Mouse (Mus musculus): ENCODE measurements around the gene Bptf. TPM values are rescaled to one million over a fixed set of nuclear protein-coding genes. Genes with fewer than 3 reads are reported as not detected.
"Not testable (repeated sequence)": the region's sequence is repeated elsewhere in the genome, so short reads cannot be mapped to it uniquely, and the experiment has no call there.

Gene Bptf
- 10 to 100 TPM; 66.8 to 68.4 TPM for total RNA-seq (2021)
- long read RNA-seq, partial matches to known transcripts = 4 of 10 reads
- long read RNA-seq, other reads (novel, unspliced or antisense) = 6 of 10 reads

- DNase-seq (ENCODE audit: low spot score in 2 of 2) = peak; percentile 86 to 94
These were observed at the start of gene Bptf for GRCm38 (mm10) chr11:107131749-107132421. Gene Bptf (minus strand): TSS chr11:107132127.

DNA sequence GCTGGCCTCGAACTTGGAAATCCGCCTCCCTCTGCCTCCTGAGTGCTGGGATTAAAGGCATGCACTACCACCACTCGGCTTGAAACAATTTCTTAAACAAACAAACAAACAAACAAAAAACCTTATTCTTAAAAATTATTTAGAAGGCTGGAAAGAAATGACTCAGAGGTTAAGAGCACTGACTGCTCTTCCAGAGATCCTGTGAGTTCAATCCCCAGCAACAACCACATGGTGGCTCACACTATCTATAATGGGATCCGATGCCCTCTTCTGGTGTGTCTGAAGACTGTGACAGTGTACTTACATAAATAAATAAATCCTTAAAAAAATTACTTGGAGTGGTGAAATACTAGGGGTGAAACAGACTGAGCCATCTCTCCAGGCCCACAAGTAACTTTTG lies 29.3 kb upstream of the Bptf start:
- no peak for DNase-seq (ENCODE audit: low spot score in 2 of 2)

DNA sequence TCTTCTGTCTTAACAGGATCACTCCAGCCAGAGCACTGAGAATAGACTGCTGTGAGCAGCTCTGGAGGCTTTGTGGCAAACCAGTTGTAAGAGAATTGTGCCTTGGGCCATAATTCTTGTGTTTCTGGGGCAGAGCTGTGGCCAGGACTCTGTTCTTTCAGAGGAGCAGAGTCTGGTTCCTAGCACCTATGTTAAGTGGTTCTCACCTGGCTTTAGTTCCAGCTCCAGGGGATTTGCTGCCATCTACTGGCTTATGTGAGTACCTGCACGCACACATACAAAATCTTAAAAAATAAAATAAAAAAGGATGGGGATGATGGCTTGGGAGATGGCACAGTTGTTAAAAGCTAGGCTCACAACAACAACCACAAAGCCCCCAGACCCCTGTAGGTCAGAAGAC lies 27.1 kb upstream of the Bptf start:
- DNase-seq (ENCODE audit: low spot score in 2 of 2) = no peak

DNA sequence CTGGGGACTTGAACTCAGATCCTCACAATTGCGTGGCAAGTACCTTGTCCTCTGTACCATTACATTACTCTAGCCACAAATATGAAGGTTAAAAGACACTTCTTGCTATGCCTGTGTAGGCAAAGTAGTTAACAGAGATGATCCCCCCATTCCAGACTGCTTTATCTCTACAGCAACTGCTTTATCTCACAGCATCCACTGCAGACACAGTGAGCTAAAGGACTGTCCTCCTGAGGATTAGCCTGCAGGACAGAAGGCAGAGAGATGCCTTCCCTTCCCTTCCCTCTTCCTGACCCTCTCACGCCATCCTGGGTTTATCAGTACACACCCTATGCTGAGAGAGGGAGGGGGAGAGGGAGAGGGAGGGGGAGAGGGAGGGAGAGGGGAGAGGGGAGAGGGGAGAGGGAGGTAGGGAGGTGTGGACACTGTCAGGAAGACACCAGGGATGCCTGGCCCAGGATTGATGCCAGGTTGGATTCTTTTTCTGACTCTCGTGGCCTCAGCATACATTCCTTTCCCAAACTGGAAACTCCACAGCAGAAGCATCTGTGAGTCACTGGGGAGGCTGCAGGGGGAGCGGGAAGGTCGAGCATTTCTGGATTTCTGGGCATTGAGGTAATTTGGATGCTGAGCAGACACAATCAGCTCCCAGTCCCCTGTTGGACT lies 25.2 kb upstream of the Bptf start:
- DNase-seq (ENCODE audit: low spot score in 2 of 2) = no peak

- DNase-seq (ENCODE audit: low spot score in 2 of 2) = no peak
These were observed 23.4 kb upstream of the Bptf start for GRCm38 (mm10) chr11:107155292-107155691.

GRCm38 (mm10) chr11:107154431-107154830 lies 22.5 kb upstream of the Bptf start:
- no peak for DNase-seq (ENCODE audit: low spot score in 2 of 2)

GRCm38 (mm10) chr11:107153645-107154044 lies 21.7 kb upstream of the Bptf start:
- no peak for DNase-seq (ENCODE audit: low spot score in 2 of 2)

- peak; percentile 15 to 33 for DNase-seq (ENCODE audit: low spot score in 2 of 2)
These were observed 19.9 kb upstream of the Bptf start for GRCm38 (mm10) chr11:107151809-107152208.

DNA sequence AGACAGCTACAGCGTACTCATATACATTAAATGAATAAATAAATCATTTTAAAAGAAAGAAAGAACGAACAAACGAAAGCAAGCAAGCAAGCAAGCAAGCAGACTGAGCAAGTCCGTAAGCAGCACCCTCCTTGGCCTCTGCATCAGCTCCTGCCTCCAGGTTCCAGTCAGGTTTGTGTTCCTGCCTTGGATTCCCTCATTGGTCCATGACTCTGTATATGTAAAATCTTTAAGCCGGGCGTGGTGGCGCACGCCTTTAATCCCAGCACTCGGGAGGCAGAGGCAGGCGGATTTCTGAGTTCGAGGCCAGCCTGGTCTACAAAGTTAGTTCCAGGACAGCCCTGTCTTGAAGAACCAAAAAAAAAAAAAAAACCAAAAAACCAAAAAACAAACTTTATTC lies 12.0 kb upstream of the Bptf start:
- not testable (repeated sequence) for DNase-seq (ENCODE audit: low spot score in 2 of 2)

DNA sequence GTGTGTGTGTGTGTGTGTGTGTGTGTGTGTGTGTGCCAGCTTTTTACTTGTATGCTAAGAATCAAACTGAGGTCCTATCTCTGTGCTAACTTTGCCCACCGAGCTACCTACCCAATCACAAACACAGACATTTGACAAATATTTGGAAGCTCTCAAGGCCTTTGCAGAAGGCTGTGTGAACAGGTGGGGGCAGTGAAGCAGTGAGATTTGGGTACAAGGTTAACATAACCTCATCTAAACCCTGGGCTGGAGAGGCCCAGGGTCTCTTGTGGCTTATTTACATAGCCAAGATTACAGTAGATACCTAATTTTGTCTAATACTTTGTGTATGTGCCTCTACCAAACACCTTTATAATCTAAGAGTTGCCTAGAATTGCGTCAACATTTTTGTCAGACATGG lies 10.5 kb upstream of the Bptf start:
- DNase-seq (ENCODE audit: low spot score in 2 of 2) = no peak

DNA sequence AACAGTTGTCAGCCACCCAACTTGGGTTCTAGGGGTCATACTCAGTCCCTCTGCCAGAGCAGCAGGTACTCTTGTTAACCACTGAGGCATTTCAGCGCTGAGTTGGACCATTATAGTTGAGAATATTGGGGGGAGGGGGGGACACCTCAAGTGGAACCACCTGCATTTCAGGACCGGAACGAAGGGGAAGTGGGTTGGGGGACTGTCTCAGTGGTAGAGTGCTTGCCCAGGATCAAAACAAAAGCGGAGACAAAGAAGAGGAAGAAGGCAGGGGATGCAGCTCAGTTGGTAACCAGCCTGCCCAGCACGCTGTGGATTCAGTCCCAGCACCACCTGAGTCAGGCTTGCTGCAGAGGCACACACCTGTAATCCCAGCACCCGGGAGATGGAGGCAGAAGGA lies 8.8 kb upstream of the Bptf start:
- no peak for DNase-seq (ENCODE audit: low spot score in 2 of 2)

DNA sequence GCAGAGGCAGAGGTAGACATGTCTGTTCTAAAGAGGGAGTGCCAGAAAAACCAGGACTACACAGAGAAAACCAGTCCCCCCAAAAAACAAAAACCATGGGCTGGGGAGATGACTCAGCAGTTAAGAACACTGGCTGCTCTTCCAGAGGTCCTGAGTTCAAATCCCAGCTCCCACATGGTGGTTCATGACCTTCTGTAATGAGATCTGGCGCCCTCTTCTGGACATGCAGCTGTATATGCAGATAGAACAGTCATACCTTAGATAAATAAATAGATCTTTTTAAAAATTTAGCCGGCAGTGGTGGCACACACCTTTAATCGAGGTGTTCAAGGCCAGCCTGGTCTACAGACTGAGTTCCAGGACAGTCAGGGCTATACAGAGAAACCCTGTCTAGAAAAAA lies 6.7 kb upstream of the Bptf start:
- peak in 1 of 2 experiments; percentile 31 for DNase-seq (ENCODE audit: low spot score in 2 of 2)

DNA sequence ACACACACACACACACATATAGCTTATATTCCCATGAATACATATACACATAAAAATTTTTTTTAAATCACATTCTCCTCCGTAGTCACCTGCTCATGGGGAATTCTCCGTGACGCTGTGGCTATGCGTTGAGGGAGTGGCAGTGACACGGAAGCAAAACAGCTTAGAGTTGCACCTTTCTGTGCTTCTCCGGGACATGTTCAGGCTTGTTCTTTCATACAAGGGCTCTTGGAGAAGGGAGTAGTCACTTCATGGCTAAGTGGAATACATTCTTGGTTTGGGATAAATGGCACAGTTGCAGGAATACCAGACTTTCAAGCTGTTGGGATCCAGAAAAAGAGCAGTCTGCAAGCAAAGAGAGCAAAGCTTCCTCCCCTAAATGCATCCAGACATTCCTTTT lies 5.7 kb upstream of the Bptf start:
- no peak for DNase-seq (ENCODE audit: low spot score in 2 of 2)

DNA sequence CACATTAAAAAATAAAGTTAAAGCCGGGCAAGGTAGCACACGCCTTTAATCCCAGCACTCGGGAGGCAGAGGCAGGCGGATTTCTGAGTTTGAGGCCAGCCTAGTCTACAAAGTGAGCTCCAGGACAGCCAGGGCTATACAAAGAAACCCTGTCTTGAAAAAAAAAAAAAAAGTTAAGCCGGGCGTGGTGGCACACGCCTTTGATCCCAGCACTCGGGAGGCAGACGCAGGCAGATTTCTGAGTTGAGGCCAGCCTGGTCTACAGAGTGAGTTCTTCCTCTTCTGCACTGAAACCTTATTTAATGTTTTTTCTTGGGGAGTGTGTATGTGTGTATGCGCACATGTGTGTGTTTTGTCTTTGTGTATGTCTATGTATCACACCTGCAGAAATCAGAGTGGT lies 4.5 kb upstream of the Bptf start:
- DNase-seq (ENCODE audit: low spot score in 2 of 2) = not testable (repeated sequence)

DNA sequence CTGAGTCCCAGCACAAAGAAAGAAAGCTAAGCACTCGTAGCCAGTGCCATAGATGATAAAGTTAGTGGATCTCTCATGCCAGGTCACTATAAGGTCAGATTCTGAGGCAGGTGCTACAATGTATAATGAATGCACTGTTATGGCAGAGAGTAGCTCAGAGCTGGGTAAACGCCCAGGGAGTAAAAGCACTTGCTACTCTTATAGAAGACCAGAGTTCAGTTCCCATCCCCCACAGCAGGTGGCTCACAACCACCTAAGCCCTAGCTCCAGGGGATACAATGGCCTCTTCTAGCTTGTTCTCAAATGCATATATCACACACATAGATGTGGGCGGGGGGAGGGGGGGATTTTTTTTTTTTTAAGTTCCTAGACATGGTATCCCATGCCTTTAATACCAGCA lies 3.8 kb upstream of the Bptf start:
- no peak for DNase-seq (ENCODE audit: low spot score in 2 of 2)

- no peak for DNase-seq (ENCODE audit: low spot score in 2 of 2)
These were observed 499 bp upstream of the Bptf start for GRCm38 (mm10) chr11:107132426-107132825.

- peak; percentile 50 to 61 for DNase-seq (ENCODE audit: low spot score in 2 of 2)
These were observed 813 bp downstream of the Bptf start for GRCm38 (mm10) chr11:107130879-107131748.

DNA sequence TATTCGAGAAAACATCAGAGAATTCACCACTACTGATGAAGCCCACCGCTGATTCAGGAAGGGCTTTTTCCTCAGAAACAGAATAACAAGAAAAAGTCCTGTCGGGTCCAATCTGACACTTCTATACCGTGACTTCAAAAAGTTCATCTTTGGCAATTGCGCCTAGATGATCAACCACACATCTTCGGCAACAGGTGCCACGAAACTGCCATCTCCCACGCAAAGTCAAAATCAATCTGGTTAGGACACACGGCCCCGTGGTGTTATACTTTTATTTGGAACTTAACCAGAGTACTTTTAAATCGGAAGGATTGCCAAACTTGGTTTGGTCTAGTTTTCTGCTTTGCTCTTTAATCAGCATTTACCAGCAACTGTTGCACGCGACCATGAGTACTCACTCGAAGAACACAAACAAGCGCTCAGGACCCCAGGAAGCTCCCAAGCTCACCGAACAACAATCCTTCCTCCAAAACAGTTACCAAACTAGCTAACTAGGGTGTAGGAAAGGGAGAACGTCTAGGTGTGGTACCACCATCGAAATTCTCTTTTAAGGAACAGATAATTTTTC lies 1.6 kb downstream of the Bptf start:
- DNase-seq (ENCODE audit: low spot score in 2 of 2) = no peak

DNA sequence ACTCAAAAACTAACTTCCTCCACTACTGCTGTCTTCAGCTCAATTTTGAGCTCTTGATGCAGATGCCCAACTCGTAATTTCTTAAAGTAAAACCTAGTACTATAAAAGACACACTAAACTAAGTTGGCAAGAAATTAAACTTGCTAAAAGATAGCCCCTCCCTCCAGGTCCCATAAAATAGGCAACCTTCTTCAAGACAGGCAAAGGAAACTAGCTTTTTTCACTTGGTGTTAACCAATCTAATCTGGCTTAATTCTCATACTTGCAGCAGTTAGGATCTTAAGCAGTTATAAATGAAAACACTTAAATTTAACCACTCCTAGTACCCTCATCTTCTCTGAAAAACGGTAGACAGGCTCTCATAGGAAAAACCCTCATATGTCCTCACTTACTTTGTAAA lies 2.3 kb downstream of the Bptf start:
- DNase-seq (ENCODE audit: low spot score in 2 of 2) = no peak

DNA sequence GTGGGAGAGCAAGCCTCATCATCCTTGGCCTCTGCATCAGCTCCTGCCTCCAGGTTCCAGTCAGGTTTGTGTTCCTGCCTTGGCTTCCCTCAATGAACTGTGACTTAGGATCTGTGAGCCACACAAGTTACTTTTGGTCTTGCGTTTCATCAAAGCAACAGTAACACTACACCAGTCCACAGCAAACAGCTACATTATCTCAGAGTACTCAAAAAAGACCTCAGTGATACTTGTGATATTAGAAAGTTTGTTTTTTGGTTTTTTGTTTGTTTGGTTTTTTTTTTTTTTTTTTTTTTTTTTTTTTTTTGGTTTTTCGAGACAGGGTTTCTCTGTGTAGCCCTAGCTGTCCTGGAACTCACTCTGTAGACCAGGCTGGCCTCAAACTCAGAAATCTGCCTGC lies 5.2 kb downstream of the Bptf start:
- DNase-seq (ENCODE audit: low spot score in 2 of 2) = not testable (repeated sequence)

- DNase-seq (ENCODE audit: low spot score in 2 of 2) = no peak
These were observed 6.9 kb downstream of the Bptf start for GRCm38 (mm10) chr11:107125011-107125410.

DNA sequence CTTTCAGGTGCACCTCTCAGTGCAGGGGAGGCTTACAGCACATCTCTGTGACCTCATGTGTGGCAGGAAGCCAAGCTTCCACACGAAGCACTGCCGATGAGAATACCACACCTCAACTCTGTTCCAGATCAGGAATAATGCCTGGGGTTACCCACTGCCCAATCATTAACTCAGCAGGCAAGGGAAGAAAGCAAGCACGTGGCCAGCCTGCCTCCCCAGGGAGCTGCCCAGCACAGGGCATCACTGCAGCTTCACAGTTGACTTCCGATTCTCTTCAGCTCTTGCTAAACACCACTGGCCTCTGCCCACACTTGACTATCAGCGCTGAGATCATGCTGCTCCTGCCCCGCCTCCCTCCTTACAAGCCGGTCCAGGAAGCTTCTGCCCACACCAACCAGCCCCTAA lies 7.6 kb downstream of the Bptf start:
- DNase-seq (ENCODE audit: low spot score in 2 of 2) = no peak
